Mouse (Mus musculus) MEL-GATA-1-ER (cell line): Measurements from ENCODE around the gene Pth1r.

Experiments used
- DNase-seq: peaks from one replicate; pipeline ENCODE4 v3.0.0-alpha.2; 2012; ENCODE audit warnings: low read depth; ENCODE audit errors: extremely low read depth

Pth1r gene

GRCm38 (mm10) chr9:110746961-110747360 lies at the start of gene Pth1r:
Gene Pth1r (minus strand): TSS chr9:110747145.
- no peak for DNase-seq

GRCm38 (mm10) chr9:110790462-110790861 lies 43.5 kb upstream of the Pth1r start:
- DNase-seq: no peak

GRCm38 (mm10) chr9:110788169-110788568 lies 41.2 kb upstream of the Pth1r start:
- DNase-seq: no peak

GRCm38 (mm10) chr9:110783611-110784010 lies 36.7 kb upstream of the Pth1r start:
- no peak for DNase-seq

GRCm38 (mm10) chr9:110781731-110782130 lies 34.8 kb upstream of the Pth1r start:
- DNase-seq: peak; percentile 15

- peak; percentile 75 for DNase-seq
Measured at GRCm38 (mm10) chr9:110781256-110781721, 34.3 kb upstream of the Pth1r start.

- DNase-seq: no peak
Measured at GRCm38 (mm10) chr9:110779242-110779913, 32.4 kb upstream of the Pth1r start.

- no peak for DNase-seq
Measured at GRCm38 (mm10) chr9:110778559-110778958, 31.6 kb upstream of the Pth1r start.

GRCm38 (mm10) chr9:110778100-110778499 lies 31.2 kb upstream of the Pth1r start:
- no peak for DNase-seq

GRCm38 (mm10) chr9:110775269-110776022 lies 28.5 kb upstream of the Pth1r start:
- no peak for DNase-seq

GRCm38 (mm10) chr9:110774403-110775268 lies 27.7 kb upstream of the Pth1r start:
- no peak for DNase-seq

GRCm38 (mm10) chr9:110772336-110772735 lies 25.4 kb upstream of the Pth1r start:
- no peak for DNase-seq

GRCm38 (mm10) chr9:110763405-110763804 lies 16.5 kb upstream of the Pth1r start:
- no peak for DNase-seq

- DNase-seq: no peak
Measured at GRCm38 (mm10) chr9:110762763-110763162, 15.8 kb upstream of the Pth1r start.

- no peak for DNase-seq
Measured at GRCm38 (mm10) chr9:110760886-110761285, 13.9 kb upstream of the Pth1r start.

- DNase-seq: no peak
Measured at GRCm38 (mm10) chr9:110759265-110759664, 12.3 kb upstream of the Pth1r start.

- no peak for DNase-seq
Measured at GRCm38 (mm10) chr9:110758605-110759004, 11.7 kb upstream of the Pth1r start.

GRCm38 (mm10) chr9:110757816-110758215 lies 10.9 kb upstream of the Pth1r start:
- no peak for DNase-seq

- DNase-seq: no peak
Measured at GRCm38 (mm10) chr9:110753773-110754172, 6.8 kb upstream of the Pth1r start.

GRCm38 (mm10) chr9:110752917-110753435 lies 6.0 kb upstream of the Pth1r start:
- no peak for DNase-seq

- DNase-seq: no peak
Measured at GRCm38 (mm10) chr9:110751412-110751811, 4.5 kb upstream of the Pth1r start.
